Mouse (Mus musculus): Measurements from ENCODE around the gene Vmn1r8.

- TF ChIP-seq CTCF (IDR thresholded peaks at IDR 0.05; ENCODE audit: borderline replicate concordance, extremely low read depth, insufficient read depth, insufficient read length) = no peak
- no peak for TF ChIP-seq POLR2A (IDR thresholded peaks at IDR 0.05; ENCODE audit: borderline replicate concordance, extremely low read depth, insufficient read depth, insufficient read length, poor library complexity, severe bottlenecking)
These were observed 31.6 kb downstream of the Vmn1r8 start for GRCm38 (mm10) chr6:57063730-57064129.

Data from brain, embryonic 14.5 days (tissue).